Mouse (Mus musculus) intestine, embryonic 15.5 days (tissue): Measurements from ENCODE around the gene Tomm20l. TPM values are rescaled to one million over a fixed set of nuclear protein-coding genes. Genes with fewer than 3 reads are reported as not detected.

ENCODE experiments used
- ATAC-seq: fragments of 200-750 bp; cut with Nextera tagmentation; 2 replicates; pipeline ENCODE4 v1.8.0; 2017; ENCODE audit warnings: moderate TSS enrichment, moderate library complexity
- H3K27ac ChIP-seq: fragments of 300-500 bp; sonication (generic); 2 replicates; pipeline ENCODE4 v1.5.1; 2015; ENCODE audit warnings: mild to moderate bottlenecking, inconsistent platforms
- H3K27me3 ChIP-seq: fragments of 300-500 bp; sonication (generic); replicated peaks from 2 replicates; pipeline ENCODE4 v1.6.1; 2015; ENCODE audit warnings: inconsistent platforms
- H3K36me3 ChIP-seq: fragments of 300-500 bp; sonication (generic); 2 replicates; pipeline ENCODE4 v1.6.1; 2015; ENCODE audit warnings: inconsistent platforms
- H3K4me1 ChIP-seq: fragments of 300-500 bp; sonication (generic); replicated peaks from 2 replicates; pipeline ENCODE4 v1.6.1; 2015; ENCODE audit warnings: inconsistent platforms
- H3K4me2 ChIP-seq: fragments of 300-500 bp; sonication (generic); replicated peaks from 2 replicates; pipeline ENCODE4 v1.6.1; 2015; ENCODE audit warnings: mild to moderate bottlenecking, inconsistent platforms
- H3K4me3 ChIP-seq: fragments of 300-500 bp; sonication (generic); replicated peaks from 2 replicates; pipeline ENCODE4 v1.5.1; 2015; ENCODE audit warnings: inconsistent platforms
- H3K9ac ChIP-seq: fragments of 300-500 bp; sonication (generic); 2 replicates; pipeline ENCODE4 v1.6.1; 2015; ENCODE audit warnings: inconsistent platforms
- H3K9me3 ChIP-seq: fragments of 300-500 bp; sonication (generic); 2 replicates; pipeline ENCODE4 v1.6.1; 2016; ENCODE audit warnings: inconsistent platforms
- WGBS: fragments of 180-500 bp; shearing (Covaris S2); methylation state at CpG from one replicate; pipeline ENCODE4 v1.1.7; 2015; 5-methylcytosine and 5-hydroxymethylcytosine counted together
- polyA plus RNA-seq: library from polyadenylated mRNA; unstranded; fragments of >200 nt; fragmentation: Nextera tagmentation; extraction: Ambion mirVana; gene quantifications from 2 replicates; pipeline ENCODE4 v1.2.1, GENCODE M21; 2015

The Tomm20l gene
- polyA plus RNA-seq, 1 experiment from 2014 or later, result not detected

DNA sequence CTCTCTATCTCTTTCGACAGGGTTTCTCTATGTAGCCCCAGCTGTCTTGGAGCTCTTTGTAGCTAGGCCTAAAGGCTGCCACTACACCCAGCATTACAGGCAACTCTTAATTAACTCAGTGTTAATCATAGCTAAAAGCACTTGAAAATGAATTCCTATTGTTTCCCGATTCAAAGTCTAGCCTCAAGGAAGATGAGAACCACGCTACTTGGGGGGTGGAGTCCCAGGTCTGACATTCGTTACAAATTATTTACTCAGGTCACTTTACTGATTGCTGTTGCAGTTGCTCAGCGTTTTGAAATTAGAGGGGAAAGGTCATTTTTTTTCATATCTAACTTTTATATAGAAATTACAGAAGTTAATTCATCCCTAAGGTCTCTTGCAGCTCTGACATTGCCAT, 24.4 kb downstream of the Tomm20l start:
- no peak overlapping the region for H3K9ac ChIP-seq
- no peak for ATAC-seq

GRCm38 (mm10) chr12:71136130-71136973, 25.1 kb downstream of the Tomm20l start, which contains the start of the genes Timm9 and 2700049A03Rik:
Gene Timm9, minus strand, starts transcription at chr12:71136684.
Gene 2700049A03Rik, plus strand, starts transcription at chr12:71136848.
- H3K27ac ChIP-seq, result peak within 1 kb of the TSS; percentile 59
- peak within 1 kb of the TSS; percentile 84 for H3K4me2 ChIP-seq
- peak within 1 kb of the TSS; percentile 94 for H3K4me3 ChIP-seq
- peaks cover 21% of the 10 kb centered on the region; the same call in 1 of the 2 replicates for H3K36me3 ChIP-seq
- H3K9ac ChIP-seq, result peak within 1 kb of the TSS; percentile 89
- no peaks in the 10 kb centered on the region for H3K9me3 ChIP-seq
- peaks cover 5% of the 10 kb centered on the region; the same call in 1 of the 2 replicates for H3K4me1 ChIP-seq
- H3K27me3 ChIP-seq, result no peaks in the 10 kb centered on the region
- peak; percentile 94 for ATAC-seq
- under 1% methylated on average over 52 of the region's 52 CpGs for WGBS

More for the DNA sequence above, 24.4 kb downstream of the Tomm20l start:
- H3K36me3 ChIP-seq, result peaks cover 17% of the 10 kb centered on the region; the same call in 1 of the 2 replicates
- peaks cover 5% of the 10 kb centered on the region; the same call in 1 of the 2 replicates for H3K4me1 ChIP-seq
- H3K9me3 ChIP-seq, result no peaks in the 10 kb centered on the region
- peak overlapping the region; percentile 72 for H3K4me2 ChIP-seq
- H3K27ac ChIP-seq, result no peak overlapping the region
- H3K4me3 ChIP-seq, result peak overlapping the region; percentile 94
- 29% methylated on average over 5 of the region's 5 CpGs for WGBS
- H3K27me3 ChIP-seq, result no peaks in the 10 kb centered on the region

- H3K36me3 ChIP-seq, result peaks cover 18% of the 10 kb centered on the region; the same call in 1 of the 2 replicates
- peak overlapping the region; percentile 89 for H3K9ac ChIP-seq
- H3K27ac ChIP-seq, result peak overlapping the region; percentile 59; the same call in 1 of the 2 replicates
- peaks cover 5% of the 10 kb centered on the region; the same call in 1 of the 2 replicates for H3K4me1 ChIP-seq
- H3K27me3 ChIP-seq, result no peaks in the 10 kb centered on the region
- H3K9me3 ChIP-seq, result no peaks in the 10 kb centered on the region
- peak overlapping the region; percentile 94 for H3K4me3 ChIP-seq
- peak overlapping the region; percentile 84 for H3K4me2 ChIP-seq
- peak; percentile 86 for ATAC-seq
- WGBS, result under 1% methylated on average over 30 of the region's 30 CpGs
Measured at GRCm38 (mm10) chr12:71136974-71137491, 25.8 kb downstream of the Tomm20l start.

GRCm38 (mm10) chr12:71137686-71138085, 26.5 kb downstream of the Tomm20l start:
- peaks cover 18% of the 10 kb centered on the region for H3K36me3 ChIP-seq
- H3K9ac ChIP-seq, result peak overlapping the region; percentile 56
- no peak overlapping the region for H3K27ac ChIP-seq
- no peaks in the 10 kb centered on the region for H3K27me3 ChIP-seq
- H3K4me2 ChIP-seq, result peak overlapping the region; percentile 84
- H3K4me1 ChIP-seq, result peaks cover 5% of the 10 kb centered on the region; the same call in 1 of the 2 replicates
- H3K9me3 ChIP-seq, result no peaks in the 10 kb centered on the region
- H3K4me3 ChIP-seq, result peak overlapping the region; percentile 94
- 2% methylated on average over 11 of the region's 11 CpGs for WGBS
- no peak for ATAC-seq

DNA sequence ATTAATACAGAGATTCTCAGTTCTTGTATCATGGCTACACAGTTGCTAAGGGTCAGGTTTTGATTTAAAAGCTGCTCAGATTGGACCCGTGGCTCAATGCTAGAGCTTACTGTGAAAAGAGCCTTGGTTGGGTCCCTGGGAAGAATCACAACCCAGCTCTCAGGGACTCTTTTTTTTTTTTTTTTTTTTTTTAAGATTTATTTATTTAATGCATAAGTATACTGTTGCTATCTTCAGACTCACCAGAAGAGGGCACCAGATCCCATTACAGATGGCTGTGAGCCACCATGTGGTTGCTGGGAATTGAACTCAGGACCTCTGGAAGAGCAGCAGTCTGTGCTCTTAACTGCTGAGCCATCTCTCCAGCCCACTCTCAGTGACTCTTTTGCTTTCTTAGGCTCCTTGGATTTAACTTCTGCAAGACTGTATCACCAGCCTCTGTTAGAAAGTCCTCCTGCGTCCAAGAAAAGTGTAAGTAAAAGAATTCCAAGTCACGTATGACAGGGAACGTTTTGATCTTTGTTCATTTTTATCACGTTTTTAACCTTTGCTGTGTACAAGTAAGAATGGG, 28.1 kb downstream of the Tomm20l start:
- Histone ChIP-seq H3K27ac (no peak overlapping the region), H3K4me3 (no peak overlapping the region), H3K9ac (no peak overlapping the region), H3K4me2 (no peak overlapping the region), H3K36me3 (peaks cover 23% of the 10 kb centered on the region), H3K27me3 (no peaks in the 10 kb centered on the region), H3K9me3 (no peaks in the 10 kb centered on the region), H3K4me1 (peaks cover 5% of the 10 kb centered on the region; the same call in 1 of the 2 replicates)
- WGBS, result 79% methylated on average over 5 of the region's 5 CpGs
- no peak for ATAC-seq

GRCm38 (mm10) chr12:71141189-71141588, 30.0 kb downstream of the Tomm20l start:
- H3K27ac ChIP-seq, result no peak overlapping the region
- H3K36me3 ChIP-seq, result peaks cover 23% of the 10 kb centered on the region
- H3K9me3 ChIP-seq, result no peaks in the 10 kb centered on the region
- H3K4me2 ChIP-seq, result no peak overlapping the region
- no peaks in the 10 kb centered on the region for H3K4me1 ChIP-seq
- H3K27me3 ChIP-seq, result no peaks in the 10 kb centered on the region
- H3K4me3 ChIP-seq, result no peak overlapping the region
- H3K9ac ChIP-seq, result no peak overlapping the region
- ATAC-seq, result no peak

- no peak for ATAC-seq
- H3K4me1 ChIP-seq, result no peaks in the 10 kb centered on the region
- H3K36me3 ChIP-seq, result 0 out of 2 replicates have a peak, but pooled peaks cover 13% of the 10 kb centered on the region
- no peak overlapping the region for H3K4me2 ChIP-seq
- no peaks in the 10 kb centered on the region for H3K9me3 ChIP-seq
- WGBS, result 80% methylated on average over 3 of the region's 3 CpGs
- no peak overlapping the region for H3K4me3 ChIP-seq
- no peak overlapping the region for H3K27ac ChIP-seq
- no peaks in the 10 kb centered on the region for H3K27me3 ChIP-seq
- no peak overlapping the region for H3K9ac ChIP-seq
Measured at GRCm38 (mm10) chr12:71147641-71148040, 36.4 kb downstream of the Tomm20l start.

- Histone ChIP-seq H3K4me2 (no peak overlapping the region), H3K9ac (no peak overlapping the region), H3K9me3 (no peaks in the 10 kb centered on the region), H3K4me3 (no peak overlapping the region), H3K36me3 (peaks cover 14% of the 10 kb centered on the region; the same call in 1 of the 2 replicates), H3K4me1 (no peaks in the 10 kb centered on the region), H3K27me3 (no peaks in the 10 kb centered on the region), H3K27ac (no peak overlapping the region)
- WGBS, result 95% methylated on average over 9 of the region's 9 CpGs
- no peak for ATAC-seq
Measured at GRCm38 (mm10) chr12:71148801-71149200, 37.6 kb downstream of the Tomm20l start.

GRCm38 (mm10) chr12:71149456-71149855, 38.2 kb downstream of the Tomm20l start:
- Histone ChIP-seq H3K4me1 (no peaks in the 10 kb centered on the region), H3K4me2 (no peak overlapping the region), H3K9ac (no peak overlapping the region), H3K4me3 (no peak overlapping the region), H3K27ac (no peak overlapping the region), H3K9me3 (no peaks in the 10 kb centered on the region), H3K27me3 (no peaks in the 10 kb centered on the region), H3K36me3 (peaks cover 14% of the 10 kb centered on the region; the same call in 1 of the 2 replicates)
- no peak for ATAC-seq
- WGBS, result 90% methylated on average over 6 of the region's 6 CpGs

- 94% methylated on average over 8 of the region's 8 CpGs for WGBS
- Histone ChIP-seq H3K27me3 (no peaks in the 10 kb centered on the region), H3K36me3 (peaks cover 19% of the 10 kb centered on the region; the same call in 1 of the 2 replicates), H3K9me3 (no peaks in the 10 kb centered on the region), H3K4me2 (no peak overlapping the region), H3K27ac (no peak overlapping the region), H3K9ac (no peak overlapping the region), H3K4me3 (no peak overlapping the region), H3K4me1 (no peaks in the 10 kb centered on the region)
- ATAC-seq, result no peak
Measured at GRCm38 (mm10) chr12:71150167-71150566, 38.9 kb downstream of the Tomm20l start.

GRCm38 (mm10) chr12:71154979-71155378, 43.8 kb downstream of the Tomm20l start:
- no peak overlapping the region for H3K4me2 ChIP-seq
- H3K27me3 ChIP-seq, result no peaks in the 10 kb centered on the region
- no peaks in the 10 kb centered on the region for H3K4me1 ChIP-seq
- no peak overlapping the region for H3K27ac ChIP-seq
- H3K4me3 ChIP-seq, result no peak overlapping the region
- H3K36me3 ChIP-seq, result peaks cover 22% of the 10 kb centered on the region; the same call in 1 of the 2 replicates
- 93% methylated on average over 6 of the region's 6 CpGs for WGBS
- no peak overlapping the region for H3K9ac ChIP-seq
- no peak for ATAC-seq
- H3K9me3 ChIP-seq, result no peaks in the 10 kb centered on the region

GRCm38 (mm10) chr12:71157974-71158373, 46.7 kb downstream of the Tomm20l start:
- no peak overlapping the region for H3K4me3 ChIP-seq
- no peaks in the 10 kb centered on the region for H3K27me3 ChIP-seq
- H3K9me3 ChIP-seq, result no peaks in the 10 kb centered on the region
- no peak for ATAC-seq
- H3K27ac ChIP-seq, result no peak overlapping the region
- H3K4me1 ChIP-seq, result no peaks in the 10 kb centered on the region
- H3K36me3 ChIP-seq, result peaks cover 25% of the 10 kb centered on the region; the same call in 1 of the 2 replicates
- no peak overlapping the region for H3K9ac ChIP-seq
- WGBS, result 82% methylated on average over 6 of the region's 6 CpGs
- H3K4me2 ChIP-seq, result no peak overlapping the region
